Mouse (Mus musculus) urinary bladder, adult 18-20 months (tissue): ENCODE measurements at regions not wholly inside any gene's neighbourhood (a gene's known extent, or its start where the extent isn't known, plus 50 kb on each side); places are given as distances from the start of the nearest gene placed in this dataset.
A peak's percentile ranks its signal among the peaks of the same experiment; 100 is the strongest.

Experiments used
- DNase-seq, 2 experiments: peaks; one replicate each; pipeline ENCODE4 v3.0.0; 2022; ENCODE audit warnings: low spot score in 2 of 2, mixed read lengths in 2 of 2

DNA sequence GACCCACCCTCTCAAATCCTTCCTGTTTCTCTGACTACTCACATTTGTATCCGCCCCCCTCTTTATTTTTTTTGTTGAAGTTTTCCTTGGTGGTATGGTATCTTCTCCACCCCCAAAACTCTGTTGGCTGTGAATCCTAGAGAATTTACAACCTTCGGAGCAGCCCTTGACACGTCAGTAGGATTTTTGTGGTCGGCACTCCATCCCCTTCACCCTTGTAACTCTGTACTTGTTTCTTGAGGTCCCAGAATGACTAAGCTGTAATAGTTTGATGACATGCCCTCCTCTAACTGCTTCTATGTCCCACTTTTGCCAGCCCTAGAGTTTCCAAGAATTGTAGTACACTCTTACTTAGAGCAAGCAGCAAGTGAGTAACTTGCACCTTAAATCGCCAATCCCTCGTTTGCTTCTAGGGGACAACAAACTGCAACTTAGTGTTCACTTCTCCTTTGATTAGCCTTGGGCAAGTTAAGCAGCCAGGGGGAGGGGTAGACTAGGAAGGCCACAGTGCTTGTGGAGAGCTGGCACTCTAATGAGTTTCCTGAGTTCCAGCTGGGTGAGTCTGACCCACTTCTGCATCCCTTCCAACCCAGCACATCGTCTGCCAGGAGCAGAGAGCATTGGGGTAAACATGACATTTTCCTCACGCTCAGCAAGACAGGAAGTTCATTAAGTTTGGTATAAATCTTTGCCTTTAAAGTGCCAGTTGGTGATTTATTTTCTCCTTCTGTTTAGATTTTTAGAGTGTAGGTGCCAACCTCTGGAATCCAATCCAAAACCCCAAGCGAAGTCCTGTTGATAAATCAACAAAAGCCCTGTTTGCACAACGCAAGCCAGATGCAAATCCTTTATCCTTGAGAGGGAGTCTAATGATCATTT is 118.7 kb downstream of the Foxa2 start:
- no peak for DNase-seq

DNA sequence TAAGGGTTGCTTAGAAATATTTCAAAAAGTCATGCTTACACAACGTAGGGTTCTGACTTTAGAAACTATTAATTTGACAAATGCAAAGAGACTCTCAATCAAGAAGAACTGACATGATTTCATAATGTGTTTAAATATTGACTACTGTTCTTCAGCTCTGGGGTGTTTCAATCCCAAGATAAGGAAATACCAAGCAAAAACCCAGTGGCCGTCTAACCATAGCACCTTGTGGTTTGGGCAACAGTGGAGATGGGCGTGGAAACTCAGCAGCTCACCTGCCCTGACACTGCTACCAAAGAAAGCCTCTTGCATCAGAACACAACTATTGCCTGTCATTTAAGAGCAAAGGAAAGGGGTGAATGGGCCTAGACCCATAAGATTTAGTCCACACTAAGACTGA is 119.9 kb downstream of the Foxa2 start:
- no peak for DNase-seq

DNA sequence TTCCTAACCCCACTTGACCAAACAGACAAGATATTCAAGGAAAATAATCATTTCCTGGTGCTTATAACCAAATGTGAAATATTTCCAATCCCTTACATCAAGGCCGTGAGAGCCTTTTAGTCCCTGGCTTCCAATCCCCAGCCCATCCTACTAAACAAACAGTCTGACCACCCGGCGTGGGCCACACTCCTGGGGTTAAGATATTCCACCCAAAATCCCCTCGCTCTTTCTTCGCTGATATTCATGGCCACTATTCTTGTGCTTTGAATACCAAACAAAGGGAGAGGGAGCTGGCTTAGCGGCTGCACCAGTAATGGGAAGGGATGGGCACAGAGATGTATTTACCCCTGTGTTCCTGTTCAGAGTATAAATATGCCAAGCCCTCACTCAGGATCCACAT is 139.4 kb downstream of the Foxa2 start:
- no peak for DNase-seq

DNA sequence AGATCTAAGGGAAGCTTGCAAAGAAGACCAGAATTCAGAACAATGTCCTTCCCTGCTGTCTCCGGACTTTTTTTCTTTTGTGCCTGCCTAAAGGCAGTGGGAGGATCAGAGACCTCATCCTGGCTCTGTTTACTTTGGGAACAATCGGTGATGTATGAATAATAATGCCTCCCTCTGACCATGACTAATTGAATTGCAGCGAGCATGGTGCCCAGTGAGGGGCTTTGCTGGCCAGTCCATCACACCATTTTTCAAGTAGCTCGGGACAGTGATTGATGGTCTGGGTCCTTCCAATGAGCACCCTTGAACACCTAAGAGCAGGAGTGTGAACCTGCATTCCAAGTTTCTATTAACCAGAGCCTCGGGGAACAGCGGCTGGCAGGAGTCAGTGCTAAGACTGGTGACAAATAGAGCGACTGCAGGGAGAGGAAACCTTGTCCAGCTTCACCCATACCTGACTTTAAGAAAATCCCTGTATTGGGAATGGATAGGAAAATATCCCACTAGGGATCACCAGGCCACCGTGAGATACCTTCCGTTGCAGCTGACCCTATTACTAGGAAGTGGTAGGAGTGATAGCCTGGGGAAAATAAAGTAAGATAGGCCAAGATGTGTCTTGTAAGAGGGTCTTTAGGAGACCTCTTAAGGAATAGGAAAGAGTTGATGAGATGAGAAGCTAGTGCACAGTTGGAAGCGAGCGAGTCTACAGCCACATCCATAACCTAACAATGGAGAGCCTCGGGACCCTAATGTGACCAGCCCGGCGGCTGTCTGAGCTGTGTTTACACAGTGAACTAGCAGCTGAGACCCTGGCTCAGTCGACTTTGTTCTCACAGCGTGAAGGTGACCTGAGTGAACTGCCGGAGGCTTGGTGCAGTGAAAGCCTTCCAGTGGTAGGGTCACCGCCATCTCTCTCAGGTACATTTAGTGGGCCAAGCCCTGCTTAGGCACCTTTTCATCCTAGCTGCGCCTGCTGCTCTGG is 140.7 kb downstream of the Foxa2 start:
- DNase-seq = no peak

DNA sequence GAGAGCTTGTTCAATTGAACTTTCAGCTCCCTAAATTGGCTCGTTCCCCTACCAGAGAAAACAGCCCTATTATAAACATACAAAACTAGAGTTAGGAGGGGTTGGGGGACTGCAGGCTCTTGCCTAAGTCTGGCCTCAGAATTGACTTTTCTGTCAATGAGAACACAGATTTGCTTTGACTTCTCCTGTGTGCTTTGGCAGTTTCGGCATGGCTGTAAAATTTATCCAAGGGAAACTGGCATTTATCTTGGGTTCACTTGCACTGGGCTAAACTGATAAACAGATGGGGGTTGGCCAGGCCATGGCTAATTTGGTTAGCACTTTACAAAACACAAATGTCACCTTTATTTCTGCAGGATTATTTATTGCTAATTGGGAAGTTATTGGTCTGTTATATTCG is 141.7 kb downstream of the Foxa2 start:
- DNase-seq = no peak

DNA sequence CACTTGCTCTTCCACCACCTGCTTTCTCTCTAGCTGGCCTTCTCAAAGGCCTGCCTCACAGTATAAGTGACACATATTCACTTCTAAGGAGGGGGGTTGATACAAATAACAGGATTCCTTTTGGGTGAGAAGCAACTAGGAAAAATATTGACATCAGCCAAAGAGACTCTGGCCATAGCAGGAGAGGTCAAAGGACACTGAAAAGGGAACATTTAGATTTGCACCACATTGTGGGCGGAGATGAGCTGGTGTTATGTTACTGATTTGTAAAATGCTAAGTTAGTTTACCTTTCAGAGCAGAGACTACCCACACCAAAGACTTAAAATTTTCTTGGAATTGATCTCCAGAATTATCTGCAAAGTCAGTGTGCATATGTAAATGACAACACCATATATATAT is 147.5 kb downstream of the Foxa2 start:
- no peak for DNase-seq

DNA sequence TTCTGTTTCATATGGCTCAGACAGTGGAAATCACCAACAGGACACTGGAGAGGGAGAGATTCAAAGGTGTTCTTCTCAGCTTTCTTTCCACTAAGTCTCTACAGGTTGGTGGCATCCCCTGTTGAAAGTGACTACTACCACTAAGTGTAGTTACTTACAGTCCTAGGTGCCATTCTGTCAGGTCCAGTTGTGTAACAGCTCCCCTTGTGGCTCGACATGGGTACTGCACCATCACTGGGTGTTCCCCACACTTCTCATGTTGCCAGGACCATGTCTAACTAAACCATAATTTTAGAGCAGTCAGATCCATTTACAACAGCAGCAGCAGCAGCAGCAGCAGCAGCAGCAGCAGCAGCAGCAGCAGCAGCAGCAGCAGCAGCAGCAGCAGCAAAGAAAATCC is 151.1 kb downstream of the Foxa2 start:
- DNase-seq = peak in 1 of 2 experiments; percentile 14

DNA sequence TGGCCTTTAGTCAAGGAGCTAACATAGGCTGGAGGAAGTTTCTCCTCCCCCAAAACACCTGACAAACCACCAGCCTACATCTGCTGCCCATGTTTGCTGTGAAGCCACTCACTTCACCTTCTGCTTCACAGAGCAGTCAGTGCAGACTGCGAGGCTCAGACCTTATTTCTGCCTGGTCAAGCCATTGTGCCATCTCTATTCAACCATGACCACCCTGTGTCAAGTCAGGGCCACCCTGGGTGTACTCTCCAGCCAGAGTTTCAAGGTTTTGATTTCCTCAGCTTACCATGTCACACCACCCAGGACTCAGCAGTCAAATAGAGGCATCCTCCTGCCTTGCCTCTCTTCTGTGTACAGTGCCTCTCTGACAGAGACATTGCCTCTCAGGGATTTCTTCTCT is 152.6 kb downstream of the Foxa2 start:
- DNase-seq = no peak

DNA sequence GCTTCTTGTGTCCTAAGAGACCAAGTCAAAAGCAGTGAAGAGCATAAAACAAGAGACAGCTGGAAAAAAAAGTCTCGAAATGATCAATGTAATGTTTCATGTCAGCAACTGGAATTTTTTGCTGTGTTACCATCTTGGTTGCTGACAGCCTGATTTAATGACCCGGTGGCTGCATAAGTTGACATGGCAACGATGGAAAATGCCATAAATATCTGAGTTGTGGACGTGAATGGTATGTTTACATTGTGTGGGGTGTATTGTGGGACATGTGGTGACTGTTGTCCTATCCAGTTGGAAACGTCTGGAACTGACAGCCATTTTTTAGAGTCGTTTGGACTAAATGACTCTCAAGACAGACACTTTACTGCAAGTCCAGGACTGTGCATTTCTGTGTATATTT is 160.6 kb downstream of the Foxa2 start:
- no peak for DNase-seq

DNA sequence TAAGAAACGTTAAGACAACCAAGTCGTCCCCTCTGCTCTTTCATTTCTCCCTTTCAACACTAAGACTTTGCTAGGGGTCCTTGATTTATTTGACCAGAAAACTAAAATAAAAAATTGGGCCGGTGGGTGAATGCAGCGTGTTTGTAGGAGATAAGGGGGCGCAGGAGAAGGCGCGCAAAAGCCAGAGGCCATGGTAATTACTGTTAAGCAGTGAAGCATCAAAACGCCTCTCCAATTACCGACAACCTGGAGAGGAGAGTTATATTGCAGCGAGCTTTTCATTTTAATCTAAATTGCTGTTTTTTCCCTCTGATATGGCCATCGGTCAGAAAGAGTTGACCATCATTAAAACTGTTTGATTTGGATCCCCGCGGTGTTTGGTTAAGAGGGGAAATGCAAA is 168.9 kb downstream of the Foxa2 start:
- no peak for DNase-seq

DNA sequence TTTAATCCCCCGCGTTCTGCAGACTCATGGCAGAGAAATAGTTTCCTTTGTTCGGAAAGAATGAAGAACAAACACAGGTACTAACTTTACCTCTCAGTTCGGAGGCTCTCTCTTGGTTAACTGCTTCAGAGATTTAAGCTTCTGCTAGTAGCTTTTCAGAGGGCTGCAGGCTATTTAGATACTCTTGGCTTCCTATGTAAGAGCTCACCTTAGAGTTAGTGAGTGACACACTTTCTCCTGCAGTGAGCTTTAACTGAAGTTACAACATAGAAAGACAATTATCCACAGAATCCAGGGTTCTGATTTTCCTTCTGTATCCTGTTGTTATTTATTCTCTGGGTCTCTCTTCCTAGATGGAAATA is 169.2 kb downstream of the Foxa2 start:
- no peak for DNase-seq

DNA sequence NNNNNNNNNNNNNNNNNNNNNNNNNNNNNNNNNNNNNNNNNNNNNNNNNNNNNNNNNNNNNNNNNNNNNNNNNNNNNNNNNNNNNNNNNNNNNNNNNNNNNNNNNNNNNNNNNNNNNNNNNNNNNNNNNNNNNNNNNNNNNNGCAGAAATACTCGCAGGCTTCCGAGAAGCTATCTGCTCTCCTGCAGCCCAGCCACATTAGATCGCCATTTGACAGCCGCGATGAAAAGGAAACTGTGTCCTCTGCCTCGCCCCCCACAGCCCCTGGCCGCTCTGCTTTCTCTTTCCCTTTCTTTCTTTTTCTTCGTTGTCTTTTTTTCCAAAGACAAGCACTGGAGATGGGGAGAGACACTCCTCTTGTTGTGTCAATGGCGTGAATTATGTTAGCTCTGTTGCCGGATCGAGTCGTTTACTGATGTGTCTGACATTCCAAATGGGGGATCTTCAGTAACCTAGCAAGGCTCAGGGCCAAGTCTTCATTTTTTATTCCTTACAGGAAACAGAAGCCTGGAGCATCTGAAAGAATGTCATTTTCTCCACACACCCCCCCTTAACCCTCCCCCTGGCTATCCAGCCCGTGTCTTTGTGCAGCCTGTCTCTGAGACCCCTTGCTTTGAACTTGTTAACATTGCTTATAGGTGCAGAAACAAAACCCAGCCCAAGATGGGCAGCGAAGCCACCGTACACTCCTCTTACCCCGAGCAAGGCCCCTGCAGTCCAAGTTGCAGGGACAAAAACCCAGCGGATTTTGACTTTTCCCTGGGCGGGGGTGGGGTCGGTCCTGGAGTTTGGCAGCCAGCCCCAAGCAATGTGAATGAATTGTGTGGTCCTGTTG is 169.8 kb downstream of the Foxa2 start:
- DNase-seq = no peak

DNA sequence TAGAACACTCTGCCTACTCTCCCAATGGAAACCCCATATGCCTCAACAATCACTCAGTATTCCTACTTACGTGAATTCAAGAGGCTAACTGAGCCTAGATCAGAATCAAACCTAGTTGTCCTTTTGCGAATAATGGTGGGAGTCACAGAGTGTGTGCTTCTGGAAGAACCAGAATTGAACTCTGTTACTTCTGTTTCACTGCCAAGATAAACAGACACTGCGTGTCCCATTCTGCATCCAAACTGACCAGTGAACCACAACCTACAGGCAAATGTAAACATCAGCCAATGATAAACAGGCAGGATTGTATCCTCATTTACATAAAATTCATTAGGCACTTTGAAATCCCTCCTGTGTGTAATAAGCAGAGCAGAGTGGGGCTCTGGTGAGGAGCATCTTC is 173.8 kb downstream of the Foxa2 start:
- DNase-seq = no peak

DNA sequence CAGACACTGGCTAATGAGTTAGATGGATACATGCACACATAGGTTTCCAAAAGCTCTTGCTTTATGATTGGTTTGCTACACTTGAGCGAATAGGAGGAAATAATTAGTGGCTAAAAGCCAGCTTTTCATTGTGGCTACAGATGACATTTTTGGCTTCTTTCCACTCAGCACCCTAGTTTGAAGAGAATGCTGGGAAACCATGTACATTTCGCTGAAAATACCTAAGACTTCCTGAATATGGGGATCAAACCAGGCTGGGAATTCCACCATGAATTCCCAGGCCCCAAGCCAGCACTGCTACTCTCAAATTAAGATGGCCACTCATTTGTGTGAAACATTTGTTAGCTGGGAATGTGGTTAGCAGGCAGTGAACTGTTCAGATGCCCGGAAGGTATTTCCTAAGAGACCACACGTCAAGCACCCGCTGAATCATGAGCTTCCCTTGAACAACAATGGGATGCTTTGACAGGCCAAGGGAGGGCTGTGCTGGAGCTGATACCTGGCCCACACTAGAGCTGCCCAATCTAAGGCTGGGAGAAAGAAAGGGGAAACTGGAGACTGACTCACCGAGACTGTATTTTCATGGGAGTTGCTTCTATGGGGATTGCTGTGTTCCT is 195.5 kb downstream of the Foxa2 start:
- DNase-seq = no peak

DNA sequence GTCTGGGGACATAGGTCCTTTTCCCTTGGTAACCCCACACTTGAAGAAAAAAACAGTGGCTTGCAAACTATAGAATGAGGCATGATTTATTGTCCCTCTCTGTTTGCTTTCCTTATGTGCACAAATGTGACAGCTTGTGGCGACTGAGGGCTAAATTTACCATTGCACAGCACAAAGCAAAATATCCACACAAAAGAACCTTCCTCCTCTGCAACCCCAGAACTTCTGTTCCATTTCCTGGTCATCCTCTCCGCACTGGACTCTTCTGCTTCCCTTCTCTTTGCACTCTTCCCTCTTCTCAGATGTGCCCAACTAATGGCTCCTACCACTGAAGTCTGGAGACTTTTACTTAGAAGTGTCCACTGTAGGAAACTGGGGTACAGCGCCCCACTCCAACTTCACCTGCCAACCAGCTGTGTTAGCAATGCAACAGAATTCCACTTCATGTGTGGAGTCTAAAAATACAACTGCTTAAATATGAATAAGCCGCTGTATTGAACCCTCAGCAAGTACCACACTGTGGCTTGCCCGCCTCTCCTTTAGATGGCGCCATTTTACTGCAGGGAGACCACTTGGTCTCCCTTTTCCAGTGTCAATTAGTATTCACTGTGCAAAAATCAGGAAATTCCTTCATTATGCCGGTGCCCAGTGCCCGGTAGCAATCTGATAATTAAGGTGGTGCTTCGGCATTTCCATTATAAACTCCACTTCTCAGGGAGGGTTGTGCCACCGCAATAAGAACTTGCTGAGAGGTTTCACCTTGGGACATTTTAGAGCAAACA is 199.6 kb downstream of the Foxa2 start:
- DNase-seq = no peak

DNA sequence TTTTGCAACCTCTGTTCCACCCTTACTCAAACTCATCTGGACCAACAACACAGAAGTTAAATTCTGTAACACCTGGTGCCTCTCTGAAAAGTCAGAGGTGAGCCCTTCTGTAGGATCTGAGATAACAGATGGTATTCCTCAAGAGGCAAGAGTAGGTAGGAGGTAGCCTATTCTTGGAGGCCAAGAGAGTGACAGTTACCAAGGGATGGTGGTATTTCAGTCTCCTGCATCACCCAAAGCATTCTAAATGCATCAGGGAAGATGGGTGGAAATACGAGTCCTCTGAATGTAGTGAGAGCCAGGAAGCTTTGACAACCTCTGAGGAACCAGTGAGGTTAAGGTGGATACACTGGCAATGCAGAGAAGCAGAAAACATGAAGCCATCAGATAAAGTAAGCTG is 201.5 kb downstream of the Foxa2 start:
- DNase-seq = no peak

DNA sequence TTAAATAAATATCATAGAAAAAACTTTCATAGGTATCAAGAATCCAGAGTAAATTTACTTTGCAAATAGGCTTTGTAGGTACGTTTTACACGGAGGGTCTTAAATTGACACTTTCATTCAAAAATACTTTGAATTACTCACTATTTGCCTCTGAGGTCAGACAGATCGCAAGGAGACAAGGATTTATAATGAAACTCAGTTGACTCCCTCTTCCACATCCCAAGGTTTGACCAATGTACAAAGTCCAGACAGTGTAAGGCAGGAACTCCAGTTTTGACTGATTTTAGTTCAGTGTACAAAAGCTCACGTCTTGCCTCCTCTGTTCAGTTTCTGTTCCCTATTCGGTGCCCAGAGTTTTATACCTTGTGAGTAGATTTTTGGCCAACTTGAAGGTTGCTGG is 205.8 kb downstream of the Foxa2 start:
- no peak for DNase-seq

DNA sequence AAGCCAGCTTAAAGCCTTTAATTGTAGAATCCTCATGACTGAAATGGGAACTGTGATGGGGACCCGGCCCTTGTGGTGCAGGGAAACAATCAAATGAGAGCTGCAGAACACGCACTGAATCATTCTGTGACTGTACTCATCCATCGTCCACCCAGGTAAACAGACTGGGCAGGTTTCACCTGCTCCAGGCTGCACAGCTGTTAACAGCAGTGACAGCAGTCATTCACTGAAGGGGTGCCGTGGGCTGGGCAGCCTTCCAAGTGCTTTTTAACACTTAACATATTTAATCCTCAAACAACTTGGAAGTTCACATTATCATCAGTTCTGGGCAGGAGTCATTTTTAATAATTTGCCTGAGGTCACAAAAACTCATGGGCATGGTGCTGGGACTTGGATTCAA is 208.2 kb downstream of the Foxa2 start:
- no peak for DNase-seq

DNA sequence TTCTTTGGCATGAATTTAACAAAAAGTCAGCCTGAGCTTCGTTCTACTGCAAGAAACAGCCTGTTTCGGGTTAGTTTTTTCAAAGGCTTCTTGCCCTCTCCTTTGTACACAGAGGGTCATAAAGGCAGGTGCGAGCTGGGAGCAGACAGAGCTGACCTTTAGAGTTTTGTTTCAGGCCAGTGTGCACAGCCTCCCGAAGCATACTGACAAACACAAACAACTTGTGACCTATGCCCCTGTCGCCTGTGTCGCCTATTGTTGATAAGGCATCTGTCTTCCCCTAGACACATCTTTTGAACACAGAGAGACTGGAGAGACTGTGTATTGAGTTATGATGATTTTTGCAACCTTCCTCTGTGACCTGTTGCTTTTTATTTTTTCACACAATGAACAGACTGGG is 216.2 kb downstream of the Foxa2 start:
- DNase-seq = no peak

DNA sequence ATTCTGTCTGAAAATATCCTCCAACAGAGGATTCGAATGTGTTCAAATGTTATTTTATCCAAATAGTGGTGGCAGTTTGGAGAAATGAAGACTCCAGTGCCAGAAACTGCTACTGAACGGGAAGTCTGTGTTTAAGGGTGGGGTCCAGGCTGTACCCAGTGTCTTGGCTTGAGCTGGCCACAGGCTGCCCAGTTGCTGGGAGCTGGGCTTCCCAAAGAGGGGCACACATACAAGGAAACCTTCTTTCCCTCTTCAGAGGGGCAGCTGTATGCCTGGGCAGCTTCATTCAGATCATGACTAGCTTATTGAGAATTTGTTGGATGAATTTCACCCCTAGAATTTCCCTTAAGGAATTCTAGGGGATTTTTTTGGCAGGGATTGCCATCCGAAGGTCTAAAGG is 229.8 kb downstream of the Foxa2 start:
- DNase-seq = no peak

DNA sequence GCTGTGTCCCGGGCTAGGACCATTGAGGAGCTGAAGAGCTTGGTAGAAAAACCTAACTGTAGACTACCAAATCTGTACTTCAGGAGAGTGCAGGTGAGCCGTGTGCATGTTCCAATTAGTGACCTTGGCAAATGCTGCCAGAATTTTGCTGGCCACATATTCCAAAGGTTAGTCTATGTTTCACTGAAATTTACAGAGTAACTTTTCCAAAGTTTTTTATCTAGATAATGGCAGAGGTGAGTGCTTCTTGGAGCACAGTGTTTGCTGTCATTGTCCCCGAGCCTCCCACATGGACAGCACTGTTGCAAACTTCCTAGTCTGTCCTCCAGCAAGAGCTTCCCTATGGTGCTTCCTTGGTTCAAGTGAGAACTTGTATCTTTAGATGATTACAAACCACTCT is 232.5 kb downstream of the Foxa2 start:
- DNase-seq = no peak
